Mouse (Mus musculus): ENCODE data around the gene Cry1.
A peak's percentile ranks its signal among the peaks of the same experiment; 100 is the strongest.

DNA sequence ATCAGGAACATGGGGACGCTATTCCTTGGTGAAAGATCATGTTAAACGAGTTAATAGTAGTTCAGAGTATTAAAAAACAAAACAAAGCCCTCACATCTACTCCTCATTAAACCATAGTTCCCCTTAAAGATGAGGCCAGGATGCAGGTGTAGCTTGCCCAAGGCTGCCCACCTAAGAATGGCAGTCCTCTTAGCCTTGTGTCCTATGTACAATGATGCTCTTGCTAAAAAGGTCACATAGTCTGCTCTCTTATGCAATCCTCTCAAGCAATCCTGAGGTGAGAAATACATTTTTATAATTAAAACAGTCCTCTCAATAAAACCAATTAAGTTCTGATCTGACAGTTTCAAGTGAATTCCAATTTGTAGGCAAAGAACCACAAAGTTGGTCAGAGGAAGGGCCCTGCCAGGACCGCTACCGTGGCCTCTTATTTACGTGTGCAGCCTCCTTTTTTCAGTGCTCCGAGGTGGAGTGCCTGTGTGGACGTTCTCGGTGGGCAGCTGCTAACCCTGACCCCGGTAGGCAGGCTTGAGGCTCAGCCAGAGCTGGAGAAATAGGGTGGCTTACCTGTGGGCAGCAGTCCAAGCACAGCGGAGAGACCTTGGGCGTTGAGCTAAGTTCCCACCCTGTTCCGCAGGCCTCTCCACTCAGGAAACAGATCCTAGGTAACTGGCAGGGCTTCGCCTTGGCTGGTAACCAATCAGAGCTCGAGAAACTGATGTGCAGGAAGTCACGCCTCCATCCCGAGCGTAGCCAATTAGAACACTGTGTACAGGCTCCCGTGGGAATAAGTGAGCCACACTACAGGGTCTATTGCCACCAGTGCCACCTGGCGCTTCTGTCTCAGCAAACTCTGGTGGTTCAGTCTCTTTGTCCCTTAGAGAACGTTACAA lies 57.2 kb downstream of the Cry1 start, which contains the start of gene Mterf2:
- TF ChIP-seq CTCF (IDR thresholded peaks at IDR 0.05; ENCODE audit: control insufficient read depth, insufficient read depth, low read length): no peak
- peak; percentile 47; the same call in 1 of the 2 replicates for TF ChIP-seq POLR2A (IDR thresholded peaks at IDR 0.05; ENCODE audit: borderline replicate concordance, control insufficient read depth, low read depth, low read length)

Data from bone marrow, adult 2 months (tissue).